Mouse (Mus musculus): ENCODE data around the gene Cryl1.

DNA sequence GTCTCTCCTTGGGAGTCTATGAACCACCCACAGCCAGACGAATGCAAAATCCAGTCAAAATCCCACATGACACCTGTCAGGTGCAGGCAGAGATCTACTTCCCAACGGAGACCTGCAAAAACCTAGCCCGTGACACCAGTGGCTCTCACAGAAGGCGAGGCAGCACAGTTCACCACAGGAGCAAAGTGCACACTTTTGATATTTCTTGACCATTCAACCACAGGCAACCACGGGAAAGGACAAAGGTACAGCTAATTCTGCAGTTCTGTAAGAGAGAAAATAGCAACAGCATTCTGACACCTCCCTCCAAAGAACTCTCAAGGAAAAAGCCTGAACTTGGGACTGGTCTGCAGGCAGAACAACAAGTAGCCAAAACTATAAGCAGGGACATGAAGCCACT lies 1.1 kb downstream of the Cryl1 start:
- TF ChIP-seq CTCF (IDR thresholded peaks at IDR 0.05; ENCODE audit: extremely low read depth, insufficient read length, insufficient replicate concordance, low read depth, low read length): no peak
- no peak for TF ChIP-seq POLR2A (IDR thresholded peaks at IDR 0.05; ENCODE audit: low read depth, low read length)

Measured in small intestine, adult 2 months (tissue).